Mouse (Mus musculus) frontal cortex, adult 2 months (tissue): Measurements from ENCODE around the gene Zfp988. TPM values are rescaled to one million over a fixed set of nuclear protein-coding genes. Genes with fewer than 3 reads are reported as not detected.

ENCODE experiments used
- polyA plus RNA-seq: library from polyadenylated mRNA; depleted of rRNA; stranded (reverse); fragments of >200 nt; gene quantifications from 2 replicates; pipeline ENCODE4 v1.2.3, GENCODE M21; 2012; rRNA removed

Zfp988 gene
- polyA plus RNA-seq, 1 experiment: 0.38 TPM

Other genes with a start within 250 kb of the Zfp988 start
- 1.9 TPM in 2 replicates for gene Zfp991, start 173.6 kb upstream of the Zfp988 start, polyA plus RNA-seq
- gene Zfp978, start 55.6 kb downstream of the Zfp988 start, polyA plus RNA-seq: 0.18 TPM in 1 of 2 replicates, not detected in the other
- 3.3 and 3.7 TPM in 2 replicates for gene Zfp982, start 186.7 kb downstream of the Zfp988 start, polyA plus RNA-seq
- 0.88 and 0.96 TPM in 2 replicates for gene Gm16503, start 234.5 kb downstream of the Zfp988 start, polyA plus RNA-seq
- 0.06 and 0.08 TPM in 2 replicates for gene Zfp985, start 247.6 kb downstream of the Zfp988 start, polyA plus RNA-seq